Mouse (Mus musculus) olfactory bulb, adult 2 months (tissue): Measurements from ENCODE around the gene Grin2d. TPM values are rescaled to one million over a fixed set of nuclear protein-coding genes. Genes with fewer than 3 reads are reported as not detected.

Source experiments
- H3K27ac ChIP-seq: fragments of 200-500 bp; 2 replicates; pipeline ENCODE4 v1.5.1; 2012; ENCODE audit warnings: low read depth, low read length; ENCODE audit not compliant: insufficient read depth
- H3K4me1 ChIP-seq: fragments of 200-500 bp; 2 replicates; pipeline ENCODE4 v1.6.1; 2012; ENCODE audit warnings: low read length; ENCODE audit not compliant: control insufficient read depth, insufficient read depth
- H3K4me3 ChIP-seq: fragments of 200-500 bp; 2 replicates; pipeline ENCODE4 v1.5.1; 2012; ENCODE audit warnings: mild to moderate bottlenecking, low read depth, low read length, moderate library complexity; ENCODE audit not compliant: insufficient read depth
- CTCF ChIP-seq: fragments of 200-500 bp; IDR thresholded peaks from 2 replicates; pipeline ENCODE4 v1.5.1; 2012; ENCODE audit warnings: low read depth, mild to moderate bottlenecking, low read length, moderate library complexity; ENCODE audit not compliant: insufficient read depth
- POLR2A ChIP-seq: fragments of 200-500 bp; IDR thresholded peaks from 2 replicates; pipeline ENCODE4 v1.6.1; 2012; ENCODE audit warnings: mild to moderate bottlenecking, low read depth, low read length, moderate library complexity; ENCODE audit not compliant: insufficient read depth
- WGBS: fragments of 180-500 bp; shearing (Covaris S2); methylation state at CpG from one replicate; pipeline ENCODE4 v1.1.7; 2018; 5-methylcytosine and 5-hydroxymethylcytosine counted together
- polyA plus RNA-seq: library from polyadenylated mRNA; stranded (reverse); fragments of >200 nt; gene quantifications from 2 replicates; pipeline ENCODE4 v1.2.4, GENCODE M21; 2012; ENCODE audit warnings: low replicate concordance; ENCODE audit not compliant: missing spikeins, insufficient read depth, insufficient read length

Gene Grin2d
- polyA plus RNA-seq, 1 experiment: not detected

GRCm38 (mm10) chr7:45876895-45877294 is 1.3 kb downstream of the Grin2d start:
- TF ChIP-seq CTCF: no peak
- TF ChIP-seq POLR2A: no peak
- Histone ChIP-seq H3K27ac (no peak overlapping the region), H3K4me3 (no peak overlapping the region), H3K4me1 (peaks cover 9% of the 10 kb centered on the region)
- WGBS: 99% methylated on average over 7 of the region's 7 CpGs

GRCm38 (mm10) chr7:45873061-45873947 is 4.9 kb downstream of the Grin2d start:
- H3K4me3 ChIP-seq: peak overlapping the region; percentile 84
- TF ChIP-seq CTCF: no peak
- TF ChIP-seq POLR2A: no peak; the same call in 1 of the 2 replicates
- peak overlapping the region; percentile 66 for H3K27ac ChIP-seq
- WGBS: under 1% methylated on average over 28 of the region's 28 CpGs
- peaks cover 29% of the 10 kb centered on the region for H3K4me1 ChIP-seq

GRCm38 (mm10) chr7:45872624-45873023 is 5.6 kb downstream of the Grin2d start, which contains the start of gene Kdelr1:
Gene Kdelr1, plus strand, starts transcription at chr7:45872772.
- H3K4me1 ChIP-seq: peaks cover 34% of the 10 kb centered on the region
- under 1% methylated on average over 18 of the region's 18 CpGs for WGBS
- H3K4me3 ChIP-seq: peak within 1 kb of the TSS; percentile 84
- TF ChIP-seq CTCF (peak; percentile 93), POLR2A (peak; percentile 53; the same call in 1 of the 2 replicates)
- peak within 1 kb of the TSS; percentile 66 for H3K27ac ChIP-seq

GRCm38 (mm10) chr7:45870282-45871058 is 7.7 kb downstream of the Grin2d start:
- no peak for TF ChIP-seq CTCF
- no peak for TF ChIP-seq POLR2A
- Histone ChIP-seq H3K4me1 (peaks cover 45% of the 10 kb centered on the region), H3K4me3 (peak overlapping the region; percentile 41), H3K27ac (no peak overlapping the region)
- 1% methylated on average over 30 of the region's 30 CpGs for WGBS

GRCm38 (mm10) chr7:45869787-45870186 is 8.4 kb downstream of the Grin2d start:
- TF ChIP-seq POLR2A (no peak), CTCF (no peak)
- Histone ChIP-seq H3K4me1 (peaks cover 45% of the 10 kb centered on the region), H3K4me3 (peak overlapping the region; percentile 41), H3K27ac (peak overlapping the region; percentile 36; the same call in 1 of the 2 replicates)
- 6% methylated on average over 13 of the region's 14 CpGs for WGBS

- Histone ChIP-seq H3K4me1 (peaks cover 43% of the 10 kb centered on the region), H3K4me3 (peak overlapping the region; percentile 41), H3K27ac (peak overlapping the region; percentile 32; the same call in 1 of the 2 replicates)
- WGBS: 54% methylated on average over 8 of the region's 8 CpGs
- no peak for TF ChIP-seq POLR2A
- TF ChIP-seq CTCF: no peak
These were observed 9.0 kb downstream of the Grin2d start for GRCm38 (mm10) chr7:45869107-45869670.

- no peak for TF ChIP-seq POLR2A
- TF ChIP-seq CTCF: no peak
These were observed 10.3 kb downstream of the Grin2d start for GRCm38 (mm10) chr7:45867871-45868270.

GRCm38 (mm10) chr7:45865925-45866910 is 12.0 kb downstream of the Grin2d start:
- no peak for TF ChIP-seq CTCF
- TF ChIP-seq POLR2A: peak; percentile 39; the same call in 1 of the 2 replicates
- no peak overlapping the region for H3K27ac ChIP-seq

More at GRCm38 (mm10) chr7:45867871-45868270, 10.3 kb downstream of the Grin2d start:
- Histone ChIP-seq H3K4me1 (peaks cover 36% of the 10 kb centered on the region), H3K4me3 (peak overlapping the region; percentile 41), H3K27ac (peak overlapping the region; percentile 32; the same call in 1 of the 2 replicates)
- WGBS: 52% methylated on average over 2 of the region's 2 CpGs

More at GRCm38 (mm10) chr7:45865925-45866910, 12.0 kb downstream of the Grin2d start:
- WGBS: 2% methylated on average over 117 of the region's 117 CpGs
- Histone ChIP-seq H3K4me3 (peak overlapping the region; percentile 64), H3K4me1 (peaks cover 36% of the 10 kb centered on the region)
